Mouse (Mus musculus) embryonic facial prominence, embryonic 11.5 days (tissue): ENCODE results near the gene Ermp1. TPM values are rescaled to one million over a fixed set of nuclear protein-coding genes. Genes with fewer than 3 reads are reported as not detected.
"Not testable (repeated sequence)": the region's sequence is repeated elsewhere in the genome, so short reads cannot be mapped to it uniquely, and the experiment has no call there.

Experiments used
- ATAC-seq: fragments of 200-750 bp; cut with Nextera tagmentation; replicated peaks from 2 replicates; pipeline ENCODE4 v1.8.0; 2017; ENCODE audit warnings: low read depth; ENCODE audit not compliant: insufficient number of reproducible peaks, low FRiP score, low TSS enrichment
- DNase-seq: peaks from one replicate; pipeline ENCODE4 v3.0.0-alpha.2; 2015; ENCODE audit warnings: low spot score
- H3K27ac ChIP-seq: fragments of 300-500 bp; sonication (generic); replicated peaks from 2 replicates; pipeline ENCODE4 v1.5.1; 2014; ENCODE audit warnings: mild to moderate bottlenecking, low read depth, low read length, control low read depth
- H3K27me3 ChIP-seq: fragments of 300-500 bp; sonication (generic); 2 replicates; pipeline ENCODE4 v1.6.1; 2014; ENCODE audit warnings: mild to moderate bottlenecking, low read length, moderate library complexity, mixed read lengths; ENCODE audit not compliant: control insufficient read depth, insufficient read depth
- H3K36me3 ChIP-seq: fragments of 300-500 bp; sonication (generic); replicated peaks from 2 replicates; pipeline ENCODE4 v1.6.1; 2014; ENCODE audit warnings: low read depth, mild to moderate bottlenecking, low read length, moderate library complexity, mixed read lengths; ENCODE audit not compliant: control insufficient read depth, insufficient read depth
- H3K4me1 ChIP-seq: fragments of 300-500 bp; sonication (generic); 2 replicates; pipeline ENCODE4 v1.6.1; 2014; ENCODE audit warnings: low read length, mixed read lengths; ENCODE audit not compliant: control insufficient read depth, insufficient read depth
- H3K4me2 ChIP-seq: fragments of 300-500 bp; sonication (generic); 2 replicates; pipeline ENCODE4 v1.6.1; 2014; ENCODE audit warnings: low read depth, mild to moderate bottlenecking, control low read depth, low read length, moderate library complexity
- H3K4me3 ChIP-seq: fragments of 300-500 bp; sonication (generic); 2 replicates; pipeline ENCODE4 v1.5.1; 2014; ENCODE audit warnings: low read depth, low read length, control low read depth
- H3K9ac ChIP-seq: fragments of 300-500 bp; sonication (generic); replicated peaks from 2 replicates; pipeline ENCODE4 v1.6.1; 2014; ENCODE audit warnings: mild to moderate bottlenecking, control low read depth, low read length
- H3K9me3 ChIP-seq: fragments of 300-500 bp; sonication (generic); replicated peaks from 2 replicates; pipeline ENCODE4 v1.6.1; 2016; ENCODE audit warnings: mild to moderate bottlenecking, low read length, inconsistent platforms, mixed read lengths; ENCODE audit not compliant: control insufficient read depth
- WGBS: fragments of 180-500 bp; shearing (Covaris S2); extraction: QIAGEN DNeasy Blood & Tissue Kit; methylation state at CpG from one replicate; pipeline ENCODE4 v1.1.7; 2014; 5-methylcytosine and 5-hydroxymethylcytosine counted together
- polyA plus RNA-seq: library from polyadenylated mRNA; unstranded; fragments of >200 nt; fragmentation: Nextera tagmentation; extraction: Ambion mirVana; gene quantifications from 2 replicates; pipeline ENCODE4 v1.2.1, GENCODE M21; 2014

Ermp1 gene
- polyA plus RNA-seq, 1 experiment from 2014 or later = 16.8 TPM

DNA sequence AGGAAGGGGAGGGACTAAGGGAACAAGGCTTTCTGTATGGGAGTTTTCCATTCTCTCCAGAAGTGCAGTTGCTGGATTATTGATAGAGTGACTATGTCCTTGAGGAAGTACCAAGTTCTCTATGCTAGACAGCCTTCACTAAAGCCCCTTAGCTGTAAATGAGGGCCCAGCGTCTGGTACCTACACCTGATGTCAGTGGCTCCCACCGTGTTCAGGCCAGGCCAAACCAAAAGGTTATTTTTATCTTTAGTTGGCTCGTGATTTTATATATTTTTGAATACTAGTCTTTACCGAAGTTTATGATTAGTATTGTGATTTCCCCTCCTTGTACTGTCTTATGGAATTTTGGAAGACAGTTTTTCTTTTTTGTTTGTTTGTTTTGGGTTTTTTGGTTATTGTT is 40.7 kb downstream of the Ermp1 start:
- peaks cover 7% of the 10 kb centered on the region; the same call in 1 of the 2 replicates for H3K36me3 ChIP-seq
- H3K27me3 ChIP-seq = no peaks in the 10 kb centered on the region

DNA sequence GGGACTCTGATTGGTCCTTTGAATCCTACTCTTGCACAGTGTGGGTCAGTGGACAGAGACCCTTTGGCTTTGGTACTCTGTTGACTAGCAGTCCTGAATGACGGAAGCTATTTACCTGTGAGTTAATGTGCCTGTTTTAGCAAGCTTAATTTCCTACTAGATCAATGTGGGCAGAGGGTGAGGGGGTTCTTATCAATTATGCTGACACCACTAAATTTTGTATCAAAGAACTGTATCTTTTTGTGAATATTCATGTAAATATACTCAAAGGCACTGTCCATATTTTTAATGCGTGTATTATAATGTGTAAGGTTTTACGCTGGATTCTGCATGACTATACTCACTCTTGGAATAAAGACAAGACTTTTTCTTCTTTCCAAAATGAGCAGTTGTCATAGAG is 43.6 kb downstream of the Ermp1 start:
- no peak overlapping the region for H3K9ac ChIP-seq
- 93% methylated on average over 3 of the region's 3 CpGs for WGBS
- ATAC-seq = no peak
- no peak overlapping the region for H3K4me3 ChIP-seq
- no peak overlapping the region for H3K27ac ChIP-seq
- no peak for DNase-seq
- no peaks in the 10 kb centered on the region for H3K4me1 ChIP-seq
- H3K9me3 ChIP-seq = no peaks in the 10 kb centered on the region
- H3K4me2 ChIP-seq = no peak overlapping the region
- peaks cover 3% of the 10 kb centered on the region; the same call in 1 of the 2 replicates for H3K36me3 ChIP-seq
- H3K27me3 ChIP-seq = no peaks in the 10 kb centered on the region

More for the DNA sequence above, 40.7 kb downstream of the Ermp1 start:
- Histone ChIP-seq H3K4me2 (no peak overlapping the region), H3K27ac (no peak overlapping the region), H3K4me3 (no peak overlapping the region), H3K9ac (no peak overlapping the region), H3K9me3 (no peaks in the 10 kb centered on the region), H3K4me1 (no peaks in the 10 kb centered on the region)
- ATAC-seq (no peak), DNase-seq (no peak)
- WGBS = 95% methylated on average over 4 of the region's 4 CpGs

DNA sequence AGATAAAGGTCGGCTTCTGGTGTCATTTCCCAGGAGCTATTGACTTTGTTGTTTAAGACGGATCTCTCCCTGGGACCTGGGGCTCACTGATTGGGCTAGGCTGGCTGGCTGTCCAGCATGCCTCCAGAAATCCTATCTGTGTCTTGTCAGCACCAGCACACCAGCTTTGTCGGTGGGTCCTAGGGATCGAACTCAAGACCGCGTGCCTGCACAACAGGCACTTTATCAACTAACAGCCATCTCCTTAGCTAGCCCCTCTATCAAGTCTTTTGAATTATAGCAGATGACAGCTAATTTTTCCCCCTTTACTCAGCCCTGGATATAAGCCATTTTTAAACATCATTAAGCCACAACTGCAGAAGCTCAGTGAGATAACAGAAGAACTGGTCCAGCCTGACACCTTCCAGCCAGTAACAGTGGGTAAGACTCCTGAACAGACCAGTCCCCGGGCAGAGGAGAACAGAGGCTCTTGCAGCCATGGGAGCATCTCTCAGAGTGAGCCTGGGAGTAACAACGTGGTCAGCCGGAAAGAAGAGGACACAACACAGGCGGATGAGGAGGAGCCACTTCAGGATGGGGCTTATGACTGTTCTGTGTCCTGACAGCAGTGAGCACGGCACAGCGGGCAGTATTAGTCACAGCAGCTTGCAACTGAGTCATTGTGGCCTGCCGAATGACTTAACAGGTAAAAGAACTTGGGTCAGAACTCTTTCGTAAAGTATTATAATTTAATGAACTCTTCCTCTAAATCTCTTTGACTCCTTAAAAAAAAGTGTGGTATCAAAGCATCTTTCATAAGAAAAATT is 44.5 kb downstream of the Ermp1 start:
- Histone ChIP-seq H3K36me3 (peaks cover 3% of the 10 kb centered on the region; the same call in 1 of the 2 replicates), H3K27ac (no peak overlapping the region), H3K4me2 (no peak overlapping the region), H3K4me1 (no peaks in the 10 kb centered on the region), H3K27me3 (no peaks in the 10 kb centered on the region), H3K9ac (no peak overlapping the region), H3K9me3 (no peaks in the 10 kb centered on the region), H3K4me3 (no peak overlapping the region)
- ATAC-seq = no peak
- WGBS = 89% methylated on average over 14 of the region's 14 CpGs
- no peak for DNase-seq

DNA sequence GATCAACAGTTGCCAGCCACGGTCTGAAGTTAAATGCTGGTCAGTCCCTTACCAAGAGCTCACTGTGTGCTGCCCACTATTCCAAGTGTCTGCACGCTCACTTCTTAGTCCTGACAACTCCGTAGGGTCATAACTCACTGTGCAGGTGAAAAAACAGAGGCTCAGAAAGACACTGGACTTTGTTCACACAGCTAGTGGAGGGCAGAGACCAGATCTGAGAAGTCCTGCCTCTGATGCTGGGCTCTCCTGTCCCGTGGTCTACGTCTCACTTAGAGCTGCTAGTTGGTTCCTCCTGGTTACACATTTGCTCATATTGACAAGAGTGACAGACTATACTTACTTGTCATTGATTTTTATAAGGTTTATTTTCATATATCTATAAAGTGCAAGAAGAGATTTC is 49.2 kb downstream of the Ermp1 start:
- Histone ChIP-seq H3K4me1 (no peaks in the 10 kb centered on the region), H3K9ac (no peak overlapping the region), H3K9me3 (no peaks in the 10 kb centered on the region), H3K36me3 (peaks cover 6% of the 10 kb centered on the region), H3K27ac (no peak overlapping the region), H3K4me2 (no peak overlapping the region), H3K4me3 (no peak overlapping the region), H3K27me3 (no peaks in the 10 kb centered on the region)
- ATAC-seq (no peak), DNase-seq (no peak)
- 95% methylated on average over 5 of the region's 5 CpGs for WGBS

DNA sequence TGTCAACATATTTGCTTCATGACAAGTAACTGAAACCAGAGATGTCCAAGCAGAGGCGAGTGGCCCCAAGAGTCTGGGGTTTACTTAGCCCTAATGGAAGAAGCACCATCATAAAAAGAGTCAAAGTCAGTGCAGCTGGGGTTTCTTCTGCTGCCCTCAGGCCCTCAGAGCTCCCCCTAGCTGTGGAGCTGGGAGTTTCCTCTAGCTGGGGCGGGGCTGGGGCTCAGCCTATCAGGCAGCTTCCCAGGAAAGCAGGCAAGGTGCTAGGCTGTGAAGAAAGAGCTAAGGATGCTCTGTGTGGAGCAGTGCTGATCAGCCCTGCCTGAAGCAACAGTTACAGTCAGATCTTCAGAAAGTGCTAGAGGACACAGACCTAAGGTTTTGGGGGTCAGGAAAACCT is 51.2 kb downstream of the Ermp1 start:
- ATAC-seq (no peak), DNase-seq (no peak)
- H3K9ac ChIP-seq = no peak overlapping the region
- H3K9me3 ChIP-seq = no peaks in the 10 kb centered on the region
- H3K4me3 ChIP-seq = no peak overlapping the region
- no peaks in the 10 kb centered on the region for H3K4me1 ChIP-seq
- peaks cover 3% of the 10 kb centered on the region for H3K36me3 ChIP-seq
- no peak overlapping the region for H3K27ac ChIP-seq
- no peaks in the 10 kb centered on the region for H3K27me3 ChIP-seq
- H3K4me2 ChIP-seq = no peak overlapping the region
- 93% methylated on average over 2 of the region's 2 CpGs for WGBS

DNA sequence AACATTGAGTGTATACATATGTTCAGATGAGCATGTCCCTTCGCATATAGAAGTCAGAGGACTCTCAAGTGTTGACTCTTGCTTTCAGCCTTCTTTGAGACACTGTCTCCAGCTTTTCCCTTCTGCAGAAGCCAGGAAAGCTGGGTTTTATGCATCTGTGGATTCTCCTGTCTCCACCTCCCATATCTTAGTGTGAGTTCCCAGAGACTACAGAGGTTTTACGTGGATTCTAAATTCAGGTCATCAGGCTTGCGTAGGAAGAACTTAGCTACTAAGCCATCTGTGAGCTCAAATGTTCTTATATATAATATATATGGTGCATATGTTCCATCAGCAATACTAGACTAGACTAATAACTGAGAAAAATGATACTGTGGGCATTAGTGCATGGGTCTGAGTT is 51.9 kb downstream of the Ermp1 start:
- H3K4me3 ChIP-seq = no peak overlapping the region
- no peak overlapping the region for H3K4me2 ChIP-seq

DNA sequence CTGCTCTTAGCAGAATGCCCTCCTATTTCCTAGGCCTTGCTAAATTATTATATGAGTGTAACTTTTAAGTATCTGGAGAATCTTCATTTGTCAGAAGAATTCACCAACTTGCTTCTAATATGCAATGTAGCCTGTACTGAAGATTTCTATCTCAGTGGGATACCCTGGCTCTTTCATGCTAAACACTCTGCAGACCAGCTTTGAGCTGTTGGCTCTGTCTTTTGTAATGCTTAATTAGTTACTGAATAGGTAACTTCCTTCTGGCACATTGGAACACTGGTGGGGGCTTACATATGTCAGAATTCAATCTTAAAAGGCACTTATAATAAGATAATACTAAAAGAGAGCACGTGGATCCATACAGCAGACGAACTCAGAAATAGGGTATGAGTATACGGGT is 54.4 kb downstream of the Ermp1 start:
- not testable (repeated sequence) for H3K4me1 ChIP-seq, DNase-seq, ATAC-seq, H3K27ac ChIP-seq, H3K4me2 ChIP-seq, H3K27me3 ChIP-seq, H3K4me3 ChIP-seq, H3K9ac ChIP-seq, H3K9me3 ChIP-seq, H3K36me3 ChIP-seq
- WGBS = 69% methylated on average over 3 of the region's 3 CpGs

More for the DNA sequence above, 51.9 kb downstream of the Ermp1 start:
- Histone ChIP-seq H3K4me1 (no peaks in the 10 kb centered on the region), H3K27me3 (no peaks in the 10 kb centered on the region), H3K36me3 (peaks cover 3% of the 10 kb centered on the region), H3K27ac (no peak overlapping the region), H3K9me3 (no peaks in the 10 kb centered on the region), H3K9ac (no peak overlapping the region)
- no peak for ATAC-seq
- 96% methylated on average over 3 of the region's 3 CpGs for WGBS
- DNase-seq = no peak

DNA sequence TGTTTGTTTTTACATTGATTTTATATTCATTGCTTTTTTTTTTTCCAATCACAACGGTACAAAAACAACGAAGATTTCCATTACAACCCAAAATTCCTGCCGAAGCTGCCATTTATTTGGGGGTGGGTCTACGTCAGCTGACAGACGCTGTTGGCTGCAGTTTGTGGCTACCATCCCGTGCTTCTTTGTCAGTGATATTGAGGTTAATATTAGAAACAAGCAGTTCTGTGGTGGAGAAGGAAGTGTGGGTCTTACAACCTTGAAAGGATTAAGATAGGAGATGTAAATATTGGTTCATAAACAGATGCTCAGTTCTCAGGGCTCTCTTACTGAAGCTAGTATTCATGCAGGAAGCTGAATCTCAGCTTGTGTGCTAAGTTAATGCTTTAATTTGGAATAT is 64.5 kb downstream of the Ermp1 start:
- no peak overlapping the region for H3K9ac ChIP-seq
- no peak overlapping the region for H3K27ac ChIP-seq
- 84% methylated on average over 6 of the region's 6 CpGs for WGBS
- H3K4me3 ChIP-seq = no peak overlapping the region
- no peaks in the 10 kb centered on the region for H3K27me3 ChIP-seq
- ATAC-seq = no peak
- H3K4me1 ChIP-seq = no peaks in the 10 kb centered on the region
- no peak overlapping the region for H3K4me2 ChIP-seq
- DNase-seq = no peak
- peaks cover 12% of the 10 kb centered on the region for H3K36me3 ChIP-seq
- H3K9me3 ChIP-seq = no peaks in the 10 kb centered on the region
